14 mouse cellular contexts compared by ENCODE assay signal in the genomic region with DNA sequence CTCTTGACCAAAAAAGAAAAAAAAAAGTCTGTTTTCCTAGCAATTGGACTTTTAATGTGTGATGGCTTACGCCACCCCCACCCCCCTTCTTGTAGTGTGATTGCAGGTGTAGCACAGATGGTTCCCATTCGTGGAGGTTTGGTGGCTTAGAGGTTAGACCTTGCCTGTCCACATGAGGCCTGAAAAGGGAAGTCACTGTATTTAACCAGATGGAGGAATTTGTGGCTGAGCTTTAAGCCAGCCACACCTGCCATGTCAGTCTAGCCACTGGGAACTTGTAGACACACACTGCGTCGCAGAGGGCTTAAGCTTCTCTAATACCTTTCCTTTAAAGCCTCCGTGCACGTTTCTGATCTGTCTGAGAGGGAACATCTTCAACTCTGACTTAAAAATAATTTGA.
DNase-seq lines count a peak whose midpoint lies in the region; ATAC-seq lines count a peak whose summit lies in the region.
"Had no signal": no experiment of that assay in that cellular context is flagged by ENCODE, and none has a peak within 500 bp of the region (broad histone marks: within the 10 kb centered on the region; RNA-seq: fewer than 3 reads in every experiment).

No protein-coding gene starts in this region.

- H3K36me3 ChIP-seq in kidney, embryonic 15.5 days = no peaks in the 10 kb centered on the region
- H3K36me3 ChIP-seq in embryonic facial prominence, embryonic 14.5 days (ENCODE audit: control insufficient read depth, insufficient read depth, low read length) = no peaks in the 10 kb centered on the region

- intact Hi-C loops in left cerebral cortex, postnatal 14 days (cut with DNase I) = no loop called here

- H3K9me3 ChIP-seq in kidney, embryonic 15.5 days (replicated peaks) = 0 out of 2 replicates have a peak, but pooled peaks cover 4% of the 10 kb centered on the region
- 0 out of 2 replicates have a peak, but pooled peaks cover 5% of the 10 kb centered on the region for H3K9me3 ChIP-seq in embryonic facial prominence, embryonic 14.5 days (ENCODE audit: control insufficient read depth, low read length)

- H3K9ac ChIP-seq in kidney, embryonic 15.5 days = no peak overlapping the region
- H3K9ac ChIP-seq in embryonic facial prominence, embryonic 14.5 days (ENCODE audit: low read depth, low read length) = no peak overlapping the region
- H3K9ac ChIP-seq: hindbrain, embryonic 14.5 days had no signal

- 0 out of 2 replicates have a peak, but pooled peaks have one; percentile 49 for ATAC-seq in kidney, embryonic 15.5 days (replicated peaks; ENCODE audit: low FRiP score)
- ATAC-seq in embryonic facial prominence, embryonic 14.5 days (ENCODE audit: low read depth) = peak; percentile 57; the same call in 1 of the 2 replicates
- ATAC-seq in monocyte, adult 5-6 weeks (replicated peaks; ENCODE audit: insufficient number of reproducible peaks, low FRiP score, low TSS enrichment, poor library complexity, severe bottlenecking) = peak; percentile 85

- peak overlapping the region; percentile 24; the same call in 1 of the 2 replicates for H3K27ac ChIP-seq in kidney, embryonic 15.5 days
- no peak overlapping the region for H3K27ac ChIP-seq in embryonic facial prominence, embryonic 14.5 days (replicated peaks; ENCODE audit: low read depth, low read length)
- H3K27ac ChIP-seq: hindbrain, embryonic 14.5 days had no signal

- 53% methylated on average over 6 of the region's 6 CpGs for WGBS in kidney, embryonic 15.5 days
- WGBS in embryonic facial prominence, embryonic 14.5 days = 43% methylated on average over 6 of the region's 6 CpGs

- H3K4me1 ChIP-seq in kidney, embryonic 15.5 days = peaks cover 25% of the 10 kb centered on the region
- peaks cover 14% of the 10 kb centered on the region for H3K4me1 ChIP-seq in embryonic facial prominence, embryonic 14.5 days (ENCODE audit: control insufficient read depth, insufficient read depth, low read length)

- H3K4me3 ChIP-seq in kidney, embryonic 15.5 days (replicated peaks) = no peak overlapping the region
- H3K4me3 ChIP-seq in embryonic facial prominence, embryonic 14.5 days (ENCODE audit: low read depth, low read length) = no peak overlapping the region
- H3K4me3 ChIP-seq: erythroblast, embryonic 14.5 days had no signal

- no peak for DNase-seq in kidney, adult 9 months
- peak; percentile 24 to 25 for DNase-seq in B cell, adult 2 months
- DNase-seq in embryonic facial prominence, embryonic 14.5 days (ENCODE audit: low spot score) = peak; percentile 61
- no peak for DNase-seq in right cerebral cortex, adult 18-20 months
- no peak for DNase-seq in right cerebral cortex, postnatal 25 days
- DNase-seq in left cerebral cortex, postnatal 14 days (ENCODE audit: low spot score in 2 of 2) = no peak
- DNase-seq: adrenal gland, postnatal 25 days; cerebellum, adult 9-10 months; kidney, postnatal 25 days had no signal

- H3K4me2 ChIP-seq in kidney, embryonic 15.5 days = no peak overlapping the region
- no peak overlapping the region for H3K4me2 ChIP-seq in embryonic facial prominence, embryonic 14.5 days (ENCODE audit: low read depth, low read length)
- H3K4me2 ChIP-seq: heart, embryonic 11.5 days; hindbrain, embryonic 14.5 days had no signal

- H3K27me3 ChIP-seq in kidney, embryonic 15.5 days = no peaks in the 10 kb centered on the region
- H3K27me3 ChIP-seq in embryonic facial prominence, embryonic 14.5 days (replicated peaks; ENCODE audit: control insufficient read depth, insufficient read depth, low read length) = no peaks in the 10 kb centered on the region

Comparison
In these comparisons a context has a peak if more than half of its experiments do, and no peak if none do; other contexts are left out.
1. DNase-seq: peak in B cell, adult 2 months (2 of 2) and embryonic facial prominence, embryonic 14.5 days (single experiment); none in kidney, adult 9 months (single experiment), right cerebral cortex, adult 18-20 months (single experiment), right cerebral cortex, postnatal 25 days (single experiment) and left cerebral cortex, postnatal 14 days (0 of 2).
2. Peak in every context shown above with its lines, with median percentiles within 50 percentile points of each other: ATAC-seq.